Mouse (Mus musculus) kidney, postnatal 36 days (tissue): ENCODE results near the gene Aldh1b1.

Experiments used
- DNase-seq, 2 experiments: peaks; one replicate each; pipeline ENCODE4 v3.0.0; 2021 to 2022; ENCODE audit warnings: mixed read lengths in 2 of 2

Gene Aldh1b1

DNA sequence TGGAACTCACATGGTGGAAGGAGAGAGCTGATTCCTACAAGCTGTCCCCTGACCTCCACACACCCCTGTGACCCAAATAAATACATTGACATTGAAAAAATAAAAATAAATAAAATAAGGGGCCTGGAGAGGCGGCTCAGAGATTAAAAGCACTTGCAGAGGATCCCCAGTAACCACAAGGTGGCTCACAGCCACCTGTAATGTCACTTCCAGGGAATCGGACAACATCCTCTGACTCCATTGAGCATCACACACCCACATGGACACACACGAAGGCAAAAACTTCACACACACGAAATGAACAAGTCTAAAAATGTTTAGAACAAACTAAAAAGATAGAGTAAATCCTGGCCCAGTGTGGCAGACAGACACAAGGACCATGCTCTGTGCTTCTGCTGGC, 12.1 kb upstream of the Aldh1b1 start:
- no peak for DNase-seq

DNA sequence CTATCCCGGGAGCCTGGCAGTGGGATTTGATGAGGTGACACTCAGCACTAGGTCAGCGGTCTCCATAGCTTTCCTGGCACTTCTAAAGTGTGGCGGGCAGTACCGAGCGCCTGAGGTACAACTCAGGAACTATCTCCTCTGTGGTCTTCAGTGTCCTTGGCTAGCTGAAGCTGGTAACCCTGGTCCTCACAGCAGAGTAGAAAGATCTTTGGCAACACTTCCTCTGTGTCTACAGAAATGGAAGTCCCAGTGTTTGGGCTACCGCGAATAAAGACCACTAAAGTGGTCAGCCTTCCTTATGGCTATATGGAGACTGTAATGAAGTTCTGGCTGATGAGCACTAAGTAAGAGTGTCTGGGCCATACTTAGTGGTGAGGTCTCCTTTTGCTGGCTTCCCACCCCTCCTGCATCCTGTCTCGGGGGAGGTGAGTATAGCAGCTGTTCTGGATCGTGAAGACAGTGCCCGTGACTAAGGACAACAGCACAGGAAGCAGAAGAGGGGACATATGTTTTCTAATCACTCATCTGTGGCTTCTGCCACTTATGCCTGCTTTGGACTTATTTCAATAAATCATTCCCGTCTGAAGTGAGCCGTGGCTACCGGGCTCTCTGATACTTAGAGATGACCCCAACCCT, 10.3 kb upstream of the Aldh1b1 start:
- no peak for DNase-seq

- DNase-seq, result peak; percentile 25 to 30
Observed at GRCm38 (mm10) chr4:45789263-45789958, 9.4 kb upstream of the Aldh1b1 start.

DNA sequence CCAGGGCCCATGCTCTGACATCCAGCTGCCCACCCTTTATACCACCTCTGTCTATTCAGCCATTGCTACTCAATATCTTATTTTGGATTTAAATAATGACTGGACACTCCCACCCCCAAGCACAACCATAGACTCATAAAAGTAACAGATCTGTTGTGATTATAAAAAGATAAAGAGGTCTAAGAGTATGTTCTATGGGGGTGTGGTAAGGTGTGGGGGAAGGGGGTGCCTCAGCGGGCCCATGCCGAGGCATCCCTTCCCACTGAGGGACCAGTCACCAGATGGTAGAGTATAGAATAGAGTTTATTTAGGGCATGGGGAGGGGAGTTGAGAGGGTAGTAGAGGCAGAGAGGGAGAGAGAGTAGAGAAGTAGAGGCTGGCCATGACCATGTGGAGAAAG, 8.8 kb upstream of the Aldh1b1 start:
- DNase-seq, result no peak

DNA sequence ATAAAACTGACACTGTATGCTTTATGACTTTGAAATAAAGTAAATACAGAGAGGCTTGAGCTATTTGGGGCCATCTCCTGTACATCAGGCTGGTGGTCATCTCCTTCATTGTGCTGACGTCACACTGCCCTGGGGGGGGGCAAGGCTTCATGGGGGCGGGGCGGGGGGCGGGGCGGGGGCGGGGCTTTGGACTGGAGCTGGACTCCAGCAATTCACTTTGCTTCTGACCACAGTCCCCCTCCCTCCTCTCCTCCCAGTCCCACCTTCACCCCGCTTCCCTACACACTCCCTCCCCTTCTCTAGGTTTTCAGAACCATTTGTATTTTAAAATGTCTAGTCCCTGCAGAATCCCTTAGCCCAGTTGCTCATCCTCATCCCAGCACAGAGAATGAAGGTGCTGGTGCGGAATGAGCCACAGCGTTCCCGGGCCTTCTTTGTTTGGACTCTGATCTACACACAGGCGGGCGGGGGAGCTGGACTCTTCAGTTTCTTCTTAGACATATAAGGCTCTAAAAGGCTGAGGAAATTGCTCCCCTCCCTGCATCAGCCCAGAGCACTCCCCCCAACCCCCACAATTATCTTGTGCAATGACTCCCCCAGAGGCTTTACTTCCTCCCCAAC, 3.5 kb upstream of the Aldh1b1 start:
- DNase-seq, result peak; percentile 48 to 62

DNA sequence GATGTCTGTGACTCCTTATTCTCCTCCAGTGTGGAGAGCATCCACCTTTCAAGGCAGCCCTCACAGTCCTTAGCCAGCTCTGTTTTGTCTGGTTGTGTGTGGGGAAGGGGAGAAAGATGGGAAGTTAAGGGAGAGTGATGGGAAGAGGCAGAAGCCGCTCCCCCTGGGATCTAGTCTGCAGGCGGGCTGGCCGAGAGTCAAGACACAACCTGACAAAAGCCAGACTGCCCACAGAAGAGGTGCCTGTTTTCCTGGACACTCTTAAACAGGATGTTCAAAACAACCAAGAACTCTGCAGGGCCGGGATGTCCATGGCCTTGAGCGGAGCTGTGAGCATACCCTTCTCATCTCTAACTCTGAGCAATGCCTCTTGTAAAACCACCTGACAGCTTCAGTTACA, 2.1 kb upstream of the Aldh1b1 start:
- DNase-seq, result no peak

DNA sequence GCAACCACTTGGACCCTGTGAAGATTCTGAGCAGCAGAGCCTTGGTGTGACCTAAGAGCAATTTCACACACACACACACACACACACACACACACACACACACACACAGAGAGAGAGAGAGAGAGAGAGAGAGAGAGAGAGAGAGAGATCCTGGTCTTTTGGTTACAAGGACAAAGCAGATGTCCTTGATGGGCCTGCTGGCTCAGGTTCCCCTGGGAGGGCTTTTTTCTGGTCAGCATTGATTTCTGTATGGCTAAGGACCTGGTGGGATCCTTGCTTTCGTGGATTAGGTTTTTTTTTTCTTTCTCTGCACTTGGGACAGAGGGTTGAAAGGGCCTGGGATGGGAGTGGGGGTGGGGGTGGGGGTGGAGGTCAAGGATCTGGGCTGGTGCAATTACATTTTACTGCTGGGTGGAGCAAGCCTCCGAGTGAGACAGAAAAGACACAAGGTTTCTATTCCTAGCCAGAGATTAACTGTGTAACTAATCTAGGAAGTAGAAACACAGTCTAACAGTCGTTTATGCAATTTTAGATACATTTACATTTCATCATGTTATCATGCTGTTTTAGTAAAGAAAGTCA, 1.2 kb downstream of the Aldh1b1 start:
- DNase-seq, result no peak

DNA sequence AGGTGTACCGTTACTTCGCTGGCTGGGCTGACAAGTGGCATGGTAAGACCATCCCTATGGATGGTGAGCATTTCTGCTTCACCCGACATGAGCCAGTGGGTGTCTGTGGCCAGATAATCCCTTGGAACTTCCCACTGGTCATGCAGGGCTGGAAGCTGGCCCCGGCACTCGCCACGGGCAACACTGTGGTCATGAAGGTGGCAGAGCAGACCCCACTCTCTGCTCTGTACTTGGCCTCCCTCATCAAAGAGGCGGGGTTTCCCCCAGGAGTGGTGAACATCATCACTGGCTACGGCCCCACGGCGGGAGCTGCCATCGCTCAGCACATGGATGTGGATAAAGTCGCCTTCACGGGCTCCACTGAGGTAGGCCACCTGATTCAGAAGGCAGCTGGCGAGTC, 4.1 kb downstream of the Aldh1b1 start:
- DNase-seq, result no peak

GRCm38 (mm10) chr4:45808034-45808433, 9.2 kb downstream of the Aldh1b1 start:
- DNase-seq, result no peak

DNA sequence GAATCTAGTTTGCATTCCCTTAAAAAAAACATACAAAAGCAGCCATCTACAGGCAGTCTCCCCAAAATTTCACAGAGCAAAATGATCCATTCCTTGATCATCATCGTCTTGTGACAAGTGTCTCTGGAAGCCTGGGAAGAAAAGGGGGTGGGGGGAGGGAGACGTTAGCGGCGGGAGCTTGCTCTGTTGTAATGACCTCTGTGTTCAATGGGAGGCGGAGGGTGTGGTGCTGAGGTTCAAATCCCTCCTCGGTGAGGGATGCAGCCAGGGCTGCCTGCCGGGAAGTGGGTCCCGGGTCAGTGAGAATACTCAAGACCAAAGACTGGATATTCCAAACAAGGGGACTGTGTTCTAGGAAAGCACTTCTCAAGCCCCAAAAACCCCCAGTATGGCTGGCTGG, 12.4 kb downstream of the Aldh1b1 start:
- DNase-seq, result no peak

GRCm38 (mm10) chr4:45815542-45815941, 16.7 kb downstream of the Aldh1b1 start:
- peak; percentile 30 to 69 for DNase-seq

DNA sequence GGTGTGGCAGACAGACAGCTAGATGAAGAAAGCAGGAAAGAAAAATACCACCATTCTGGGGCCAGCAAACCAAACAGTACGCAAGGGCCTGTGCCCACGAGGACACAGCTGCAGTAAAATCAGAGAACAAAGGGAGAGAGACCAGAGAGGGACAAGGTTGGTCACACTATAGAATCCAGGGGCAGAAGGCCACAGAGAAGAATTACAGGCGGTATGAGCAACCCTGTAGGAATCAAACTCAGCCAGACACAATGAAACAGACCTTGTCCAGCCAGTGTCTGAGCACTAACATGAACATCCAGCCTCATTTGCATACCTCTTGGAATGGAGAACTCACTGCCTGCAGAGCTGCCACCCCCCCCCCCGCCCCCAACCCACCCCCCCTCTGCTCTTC, 20.0 kb downstream of the Aldh1b1 start:
- DNase-seq, result no peak

DNA sequence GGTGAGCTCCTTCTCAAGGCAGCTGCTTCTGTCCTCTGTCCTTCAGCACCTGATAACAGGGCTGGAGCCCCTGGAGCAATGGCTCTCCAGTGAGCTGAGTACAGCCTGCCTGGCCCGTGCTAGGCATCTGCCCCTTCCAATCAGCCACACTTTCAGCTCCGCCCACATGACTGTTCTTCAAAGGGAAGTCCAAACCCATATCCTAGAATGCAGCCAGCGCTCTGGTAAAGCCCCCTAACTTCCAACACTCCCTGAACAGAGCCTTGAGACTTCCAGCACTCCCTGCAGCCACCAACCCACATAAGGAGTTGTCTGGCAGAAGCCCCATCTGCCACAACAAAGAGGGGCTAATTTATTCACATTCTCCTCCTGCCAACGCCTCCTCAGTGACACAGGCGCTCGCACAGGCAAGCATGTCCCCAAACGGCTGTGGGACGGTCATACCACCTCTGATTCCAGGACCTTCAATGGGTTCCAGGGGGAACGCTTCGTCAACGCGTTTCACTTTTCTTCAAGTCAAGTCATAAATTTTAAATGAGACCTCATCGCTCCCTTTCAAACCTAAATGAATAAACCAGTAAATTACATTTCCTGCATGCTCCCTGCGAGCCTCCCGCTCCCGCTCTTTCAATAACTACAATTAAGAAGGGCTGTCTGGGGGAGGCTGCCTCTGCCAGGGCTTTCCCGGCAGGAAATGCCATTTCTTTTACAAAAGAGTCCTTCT, 20.5 kb downstream of the Aldh1b1 start:
- DNase-seq, result no peak

DNA sequence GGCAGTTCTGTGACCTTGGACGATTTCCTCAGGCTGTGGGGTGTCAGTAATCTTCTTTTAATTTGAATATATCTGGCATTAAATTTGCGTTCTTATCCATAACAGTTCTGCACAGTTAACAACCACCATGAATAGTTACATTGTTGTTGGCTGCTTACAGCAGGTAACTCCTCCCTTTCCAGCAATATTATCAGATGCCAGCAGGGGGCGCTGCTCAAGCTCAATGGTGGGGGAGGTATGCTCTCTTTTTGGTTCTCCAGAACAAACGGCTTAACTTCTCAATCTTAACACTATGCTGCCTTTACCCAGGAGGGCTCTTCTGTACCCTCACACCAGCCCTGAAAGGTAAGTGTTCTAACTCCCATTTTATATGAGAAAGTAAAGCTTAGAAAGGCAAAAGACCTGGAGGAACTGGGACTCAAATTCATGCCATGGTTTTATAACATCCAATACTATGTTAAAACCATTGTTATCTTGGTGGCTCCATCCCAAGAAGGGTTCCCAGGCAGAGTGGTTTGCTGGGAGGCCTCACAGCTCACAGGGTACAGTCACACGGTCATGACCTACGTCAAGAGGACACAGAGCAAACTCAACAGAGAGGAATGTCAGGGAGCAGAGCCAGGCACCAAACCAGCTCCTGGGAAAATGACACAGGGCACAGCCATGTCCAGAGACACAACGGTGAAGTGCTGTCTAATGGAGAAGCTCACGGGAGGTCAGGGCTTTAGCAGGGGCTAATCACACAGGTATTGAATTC, 21.4 kb downstream of the Aldh1b1 start:
- DNase-seq, result peak; percentile 48 to 82

- no peak for DNase-seq
Observed at GRCm38 (mm10) chr4:45821995-45822394, 23.2 kb downstream of the Aldh1b1 start.

- DNase-seq, result no peak
Observed at GRCm38 (mm10) chr4:45822781-45823575, 24.2 kb downstream of the Aldh1b1 start.

GRCm38 (mm10) chr4:45824049-45824760, 25.4 kb downstream of the Aldh1b1 start:
- no peak for DNase-seq

DNA sequence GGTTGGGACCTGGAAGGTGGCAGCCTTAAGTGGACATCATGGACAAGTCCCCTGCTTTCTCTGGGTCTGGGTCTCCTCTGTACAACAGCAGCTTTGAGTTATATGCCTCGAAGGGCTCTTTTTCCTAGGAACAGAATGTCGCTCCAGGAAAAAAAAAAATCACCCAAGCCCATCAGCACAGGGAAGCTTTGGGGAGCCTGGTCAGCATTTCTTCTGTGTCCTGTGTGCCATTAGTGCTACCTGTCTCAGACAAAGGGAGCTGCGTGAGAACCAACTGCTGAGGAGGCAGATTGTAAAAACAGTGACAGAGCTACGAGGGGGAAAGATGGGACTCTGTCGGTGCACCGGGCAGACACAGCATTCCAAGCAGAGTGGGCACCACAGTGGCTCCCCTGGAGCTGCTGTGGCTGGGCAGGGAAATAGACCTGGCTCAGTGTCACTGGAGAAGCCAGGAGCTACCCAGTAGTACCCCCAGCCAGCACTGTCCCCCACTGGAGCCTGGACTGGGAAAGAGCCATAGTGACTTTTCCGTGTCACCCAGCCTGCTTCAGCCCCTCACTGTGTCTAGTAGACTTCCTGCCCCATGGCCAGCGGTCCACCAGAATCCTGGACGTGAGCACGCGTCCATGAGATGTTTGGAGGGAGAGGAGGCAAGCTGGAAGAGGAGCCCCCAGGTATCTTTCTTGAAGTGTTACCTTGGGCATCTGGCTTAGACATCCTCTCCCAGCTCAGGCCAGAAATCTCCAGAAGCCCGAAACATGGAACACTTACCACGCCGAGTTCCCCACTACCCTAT, 26.1 kb downstream of the Aldh1b1 start:
- DNase-seq, result no peak

- DNase-seq, result no peak
Observed at GRCm38 (mm10) chr4:45826275-45827040, 27.6 kb downstream of the Aldh1b1 start, which contains the start of gene Igfbpl1. Gene Igfbpl1 (minus strand): TSS chr4:45826923.
